Mouse (Mus musculus) natural killer cell, adult 2 months (primary cell): ENCODE results near the gene Erbin.

Experiments used
- DNase-seq, 2 experiments: peaks; one replicate each; pipeline ENCODE4 v3.0.0; 2022; ENCODE audit warnings: low spot score in 2 of 2

Gene Erbin

GRCm38 (mm10) chr13:103920261-103920932 is at the start of gene Erbin:
Erbin (minus strand) TSS chr13:103920514.
- DNase-seq: peak; percentile 79

- no peak for DNase-seq
Observed at GRCm38 (mm10) chr13:103969912-103970311, 49.6 kb upstream of the Erbin start.

GRCm38 (mm10) chr13:103967987-103968386 is 47.7 kb upstream of the Erbin start:
- DNase-seq: no peak

- no peak for DNase-seq
Observed at GRCm38 (mm10) chr13:103966696-103967215, 46.4 kb upstream of the Erbin start.

- no peak for DNase-seq
Observed at GRCm38 (mm10) chr13:103965187-103965586, 44.9 kb upstream of the Erbin start.

- no peak for DNase-seq
Observed at GRCm38 (mm10) chr13:103963094-103963493, 42.8 kb upstream of the Erbin start.

- DNase-seq: no peak
Observed at GRCm38 (mm10) chr13:103959841-103960240, 39.5 kb upstream of the Erbin start.

GRCm38 (mm10) chr13:103958607-103959123 is 38.4 kb upstream of the Erbin start:
- DNase-seq: no peak

- no peak for DNase-seq
Observed at GRCm38 (mm10) chr13:103957175-103957940, 37.0 kb upstream of the Erbin start.

- DNase-seq: no peak
Observed at GRCm38 (mm10) chr13:103955652-103956051, 35.3 kb upstream of the Erbin start.

- DNase-seq: no peak
Observed at GRCm38 (mm10) chr13:103951393-103951792, 31.1 kb upstream of the Erbin start.

- no peak for DNase-seq
Observed at GRCm38 (mm10) chr13:103940796-103941195, 20.5 kb upstream of the Erbin start.

GRCm38 (mm10) chr13:103924586-103924985 is 4.3 kb upstream of the Erbin start:
- no peak for DNase-seq

GRCm38 (mm10) chr13:103923402-103924065 is 3.2 kb upstream of the Erbin start:
- no peak for DNase-seq

GRCm38 (mm10) chr13:103921831-103922380 is 1.6 kb upstream of the Erbin start:
- DNase-seq: no peak

- peak; percentile 69 to 80 for DNase-seq
Observed at GRCm38 (mm10) chr13:103920933-103921830, 868 bp upstream of the Erbin start.

GRCm38 (mm10) chr13:103919956-103920260 is 406 bp downstream of the Erbin start:
- peak in 1 of 2 experiments; percentile 16 for DNase-seq

GRCm38 (mm10) chr13:103919234-103919955 is 919 bp downstream of the Erbin start:
- DNase-seq: peak; percentile 16 to 25

- no peak for DNase-seq
Observed at GRCm38 (mm10) chr13:103918432-103918831, 1.9 kb downstream of the Erbin start.

- DNase-seq: no peak
Observed at GRCm38 (mm10) chr13:103914114-103914736, 6.1 kb downstream of the Erbin start.
